Mouse (Mus musculus) skeletal muscle tissue, adult 2 months (tissue): ENCODE measurements around the gene Wdr62.
"Not testable (repeated sequence)": the region's sequence is repeated elsewhere in the genome, so short reads cannot be mapped to it uniquely, and the experiment has no call there.

Experiments
- DNase-seq: peaks from one replicate; pipeline ENCODE4 v3.0.0-alpha.2; 2012; ENCODE audit warnings: low read depth, low spot score

The Wdr62 gene

DNA sequence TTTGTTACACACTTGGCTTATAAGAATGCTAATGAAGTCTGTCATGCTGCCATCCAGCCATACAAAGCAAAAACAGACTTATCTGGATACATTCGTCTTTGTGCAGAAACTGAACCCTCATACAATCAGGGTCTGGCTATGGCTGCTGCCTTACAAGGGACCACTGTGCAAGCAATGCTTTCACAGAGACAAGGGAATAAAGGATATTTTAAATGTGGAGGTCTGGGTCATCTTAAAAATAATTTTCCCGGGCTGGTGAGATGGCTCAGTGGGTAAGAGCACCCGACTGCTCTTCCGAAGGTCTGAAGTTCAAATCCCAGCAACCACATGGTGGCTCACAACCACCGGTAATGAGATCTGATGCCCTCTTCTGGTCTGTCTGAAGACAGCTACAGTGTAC is 73.9 kb downstream of the Wdr62 start:
- DNase-seq, result not testable (repeated sequence)

DNA sequence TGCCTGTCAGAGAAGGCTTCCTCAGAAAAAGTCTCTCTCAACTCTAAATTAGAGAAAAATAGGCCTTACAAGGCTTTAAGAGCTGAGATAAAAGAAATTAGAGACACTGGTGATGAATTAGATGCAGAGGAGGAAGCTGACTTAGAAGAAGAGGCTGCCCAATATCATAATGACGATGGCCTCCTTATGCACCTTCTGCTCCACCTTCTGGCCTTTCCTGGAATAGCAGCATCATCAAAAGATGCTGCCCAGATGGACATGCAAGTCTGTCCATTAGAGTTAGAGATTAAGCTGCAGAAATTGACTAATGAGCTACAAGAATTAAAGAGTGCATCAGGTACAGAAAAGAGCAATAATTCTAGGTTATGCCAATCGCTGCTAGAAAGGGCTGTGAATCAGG is 74.8 kb downstream of the Wdr62 start:
- DNase-seq, result peak; percentile 70

- no peak for DNase-seq
Measured at GRCm38 (mm10) chr7:30204380-30204779, 75.8 kb downstream of the Wdr62 start.

GRCm38 (mm10) chr7:30202895-30203690 is 77.1 kb downstream of the Wdr62 start:
- DNase-seq, result peak; percentile 89

GRCm38 (mm10) chr7:30200661-30201060 is 79.6 kb downstream of the Wdr62 start:
- DNase-seq, result not testable (repeated sequence)

- no peak for DNase-seq
Measured at GRCm38 (mm10) chr7:30200200-30200599, 80.0 kb downstream of the Wdr62 start.

- DNase-seq, result no peak
Measured at GRCm38 (mm10) chr7:30199498-30200139, 80.6 kb downstream of the Wdr62 start.

GRCm38 (mm10) chr7:30198481-30198971 is 81.7 kb downstream of the Wdr62 start, which contains the start of gene Capns1:
Gene Capns1, minus strand, starts transcription at chr7:30198811.
- peak; percentile 78 for DNase-seq

DNA sequence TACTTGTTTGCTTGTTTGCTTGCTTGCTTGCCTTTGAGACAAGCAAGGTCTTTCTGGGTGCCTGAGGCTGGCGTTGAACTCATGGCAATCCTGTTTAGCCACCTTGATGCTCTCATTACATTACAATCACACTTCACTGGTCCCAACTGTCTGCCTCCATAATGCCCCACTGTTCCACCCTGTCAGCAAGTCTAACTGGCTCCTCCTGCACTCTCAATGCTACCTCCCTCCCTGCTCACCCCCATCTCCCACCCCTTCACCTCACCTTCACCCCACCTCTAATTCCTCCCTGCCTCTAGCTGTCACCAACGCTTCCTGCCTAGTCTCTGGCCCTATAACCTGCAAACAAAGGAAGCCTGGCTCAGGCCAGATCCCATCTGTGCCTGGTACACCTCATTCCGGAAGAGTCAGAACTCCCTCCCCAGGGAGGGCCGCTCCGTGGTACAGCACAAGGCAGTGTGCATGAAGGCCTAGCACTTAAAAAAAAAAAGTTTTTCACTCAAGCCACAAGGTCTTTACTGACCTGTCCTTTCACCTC is 82.6 kb downstream of the Wdr62 start:
- no peak for DNase-seq

DNA sequence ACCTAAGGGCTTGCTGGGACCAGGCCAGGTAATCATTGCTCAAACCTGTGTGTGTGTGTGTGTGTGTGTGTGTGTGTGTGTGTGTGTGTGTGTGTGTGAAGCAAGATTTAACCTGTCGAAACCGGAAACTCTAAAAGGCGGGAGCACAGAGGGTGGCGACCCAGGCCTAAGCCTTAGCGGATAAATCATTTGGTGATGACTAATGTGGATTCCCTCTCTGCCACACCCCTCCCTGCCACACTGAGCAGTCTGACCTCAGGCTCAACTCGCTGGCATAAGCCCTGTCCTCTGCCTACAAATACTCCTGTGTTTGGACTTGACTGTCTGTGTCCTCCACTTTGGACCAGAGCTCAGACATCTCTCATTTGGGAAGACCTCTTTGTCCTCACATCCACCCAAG is 84.0 kb downstream of the Wdr62 start:
- DNase-seq, result no peak

DNA sequence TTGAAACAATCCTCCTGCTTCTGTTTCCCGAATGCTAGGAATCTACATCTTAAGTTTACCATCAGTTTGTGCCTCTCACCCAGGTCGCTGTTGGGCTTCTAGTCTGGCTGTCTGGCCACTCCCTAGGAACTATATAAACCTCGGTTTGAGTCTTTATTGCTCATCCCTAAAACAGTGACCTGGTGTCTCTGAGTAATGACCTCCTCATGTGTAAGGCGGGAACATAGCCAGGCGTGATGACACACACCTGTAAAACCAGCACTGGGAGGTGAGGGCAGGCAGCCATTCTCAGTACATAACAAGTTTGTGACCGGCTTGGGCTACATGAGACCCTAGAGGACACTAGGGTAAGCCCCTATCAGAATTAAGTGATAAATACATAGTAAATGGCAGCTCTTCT is 84.8 kb downstream of the Wdr62 start:
- no peak for DNase-seq

DNA sequence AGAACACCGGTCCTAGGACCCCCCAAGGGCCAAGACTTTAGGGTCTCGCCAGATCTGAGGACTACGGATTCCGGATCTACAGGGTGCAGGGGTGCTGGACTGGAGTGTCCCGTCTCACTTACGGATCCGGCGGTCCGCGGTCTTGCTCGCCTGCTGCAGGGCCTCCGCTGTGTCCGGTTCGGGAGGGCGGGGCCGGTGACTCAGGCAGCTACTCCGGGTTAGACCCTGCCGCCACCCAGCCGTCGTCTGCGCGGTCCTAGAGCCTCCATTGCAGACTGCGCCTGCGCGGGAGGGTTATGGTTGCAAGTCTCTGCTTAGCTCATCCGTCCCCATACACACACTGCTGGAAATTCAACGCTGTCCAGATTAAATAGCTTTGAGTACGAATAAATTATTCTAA is 85.3 kb downstream of the Wdr62 start:
- DNase-seq, result peak; percentile 98

DNA sequence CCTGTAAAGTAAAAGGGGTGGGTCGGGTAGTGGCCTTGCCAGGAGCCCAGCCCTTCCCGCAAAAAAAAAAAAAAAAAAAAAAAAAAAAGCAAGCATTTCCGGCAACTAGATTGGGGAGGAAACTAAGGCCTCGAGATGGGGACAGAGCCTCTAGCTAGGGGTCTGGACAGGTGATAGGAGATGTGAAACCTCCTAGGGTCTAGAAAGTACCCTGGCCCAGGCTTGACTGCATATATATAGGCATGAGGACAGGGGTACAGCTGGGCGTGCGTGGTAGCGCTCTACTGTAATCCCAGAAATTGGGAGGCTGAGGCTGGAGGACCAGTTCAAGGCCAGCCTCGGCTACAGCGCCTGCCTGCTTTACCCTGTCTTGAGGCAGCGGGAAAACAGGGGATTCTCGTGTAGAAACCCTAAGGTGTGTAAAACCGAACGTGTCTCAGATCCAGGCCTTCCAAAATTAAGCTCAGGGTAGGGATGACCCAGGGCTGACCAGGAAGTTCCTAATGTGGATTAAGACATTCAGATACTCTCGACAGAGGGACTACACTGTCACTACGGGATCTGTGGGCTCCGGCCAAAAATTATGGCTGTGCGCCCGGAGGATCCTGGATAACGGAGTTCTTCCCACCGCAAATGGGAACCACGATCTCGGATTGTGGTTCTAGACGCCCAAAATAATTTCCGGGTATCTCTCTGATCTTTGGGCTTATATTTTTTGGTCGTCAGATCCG is 86.0 kb downstream of the Wdr62 start:
- DNase-seq, result no peak

DNA sequence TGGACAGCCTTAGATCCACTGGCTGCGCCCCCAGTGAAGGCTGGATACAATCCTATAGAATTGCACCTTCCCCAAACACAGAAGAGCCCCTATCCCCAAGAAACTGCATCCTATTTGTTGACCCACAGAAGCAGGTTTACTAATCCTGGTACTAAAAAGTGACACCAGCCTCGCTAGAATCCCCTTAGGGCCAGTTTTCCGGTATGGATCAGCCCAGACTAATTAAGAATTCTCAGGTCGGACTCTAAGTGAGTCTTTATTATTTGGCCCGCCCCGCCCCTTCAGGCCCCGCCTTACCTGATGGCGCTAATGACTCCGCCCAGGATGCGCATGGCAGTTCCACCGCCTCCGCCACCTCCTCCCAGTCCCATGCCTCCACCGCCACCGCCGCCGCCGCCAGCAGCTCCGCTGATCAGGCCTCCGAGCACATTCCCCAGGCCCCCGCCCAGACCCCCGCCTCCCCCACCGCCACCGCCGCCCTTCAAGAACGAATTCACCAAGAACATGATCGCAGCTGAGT is 86.6 kb downstream of the Wdr62 start:
- DNase-seq, result peak; percentile 60

DNA sequence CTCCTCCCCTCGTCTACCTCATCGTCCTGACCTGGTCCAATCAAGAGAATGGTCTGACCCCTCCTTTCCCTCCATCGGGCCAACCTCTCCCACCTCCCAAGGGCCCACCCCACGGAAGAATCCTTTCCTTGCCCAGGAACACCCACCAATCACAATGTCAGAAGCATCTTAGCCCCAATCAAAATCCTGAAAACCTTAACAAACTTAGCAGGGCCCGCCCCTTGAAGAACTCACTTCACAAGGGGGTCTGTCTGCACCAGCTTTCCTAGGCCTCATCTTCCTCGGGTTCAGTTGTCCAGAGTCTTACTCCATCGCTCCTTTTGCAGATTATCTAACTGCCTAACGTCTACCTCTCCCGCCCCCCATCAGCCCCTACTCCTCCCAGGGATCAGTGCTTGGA is 87.2 kb downstream of the Wdr62 start:
- no peak for DNase-seq

DNA sequence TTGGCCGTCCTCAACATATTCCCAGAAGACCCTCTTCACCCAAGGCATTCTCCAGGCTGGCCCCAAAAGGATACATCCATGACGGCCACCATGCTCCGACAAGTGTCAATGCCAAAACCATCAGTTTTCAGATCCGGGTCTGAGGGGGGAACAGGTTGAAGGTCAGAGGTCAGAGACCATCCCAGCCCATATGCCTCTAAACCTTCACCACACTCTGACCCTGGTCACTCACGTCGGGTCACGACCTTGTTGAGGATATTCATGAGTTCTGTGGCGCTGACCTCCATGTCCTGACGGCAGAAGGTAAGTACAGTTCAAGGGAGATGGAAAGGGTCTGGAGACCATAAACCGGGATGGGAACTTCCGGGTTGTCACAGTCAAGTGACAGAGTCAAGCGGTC is 88.1 kb downstream of the Wdr62 start:
- DNase-seq, result no peak
